Mouse (Mus musculus): Measurements from ENCODE around the gene Otc. TPM values are rescaled to one million over a fixed set of nuclear protein-coding genes. Genes with fewer than 3 reads are reported as not detected.

The Otc gene
- total and polyA plus RNA-seq, 3 experiments = not detected

GRCm38 (mm10) chrX:10330246-10330645 is 78.1 kb downstream of the Otc start:
- no peak overlapping the region for H3K4me3 ChIP-seq (ENCODE audit: control insufficient read depth in 1 of 2, insufficient read depth in 1 of 2, low read depth in 2 of 2, low read length in 2 of 2)
- H3K79me2 ChIP-seq (ENCODE audit: control insufficient read depth, insufficient read depth, low read length, poor library complexity) = no peaks in the 10 kb centered on the region
- TF ChIP-seq MXI1 (IDR thresholded peaks at IDR 0.05; ENCODE audit: low read depth, low read length) = no peak
- TF ChIP-seq MAX (IDR thresholded peaks at IDR 0.05; ENCODE audit: low read length) = no peak
- TF ChIP-seq KAT2A (conservative IDR thresholded peaks at IDR 0.05; ENCODE audit: low read depth, low read length) = no peak
- no peak for TF ChIP-seq USF2 (IDR thresholded peaks at IDR 0.05; ENCODE audit: borderline replicate concordance in 1 of 2, insufficient read depth in 1 of 2, low read depth in 1 of 2, low read length in 2 of 2)
- TF ChIP-seq MEF2A (IDR thresholded peaks at IDR 0.05; ENCODE audit: extremely low read depth, insufficient replicate concordance, low read depth, low read length, poor library complexity, severe bottlenecking) = no peak
- TF ChIP-seq MAZ (IDR thresholded peaks at IDR 0.05; ENCODE audit: low read depth, low read length) = no peak
- TF ChIP-seq GATA1 (IDR thresholded peaks at IDR 0.05; ENCODE audit: low read depth, low read length) = no peak
- TF ChIP-seq MAFK (IDR thresholded peaks at IDR 0.05; ENCODE audit: borderline replicate concordance, low read depth, low read length) = no peak
- TF ChIP-seq EP300 (IDR thresholded peaks at IDR 0.05; ENCODE audit: low read depth in 1 of 2, low read length in 2 of 2) = no peak
- TF ChIP-seq NELFE (IDR thresholded peaks at IDR 0.05; ENCODE audit: low read depth, low read length) = no peak
- no peak for TF ChIP-seq ZC3H11A (IDR thresholded peaks at IDR 0.05; ENCODE audit: low read depth, low read length)
- H3K9me3 ChIP-seq (replicated peaks; ENCODE audit: insufficient read depth, low read length) = no peaks in the 10 kb centered on the region
- H3K27ac ChIP-seq (ENCODE audit: control insufficient read depth, low read depth, low read length) = no peak overlapping the region
- no peaks in the 10 kb centered on the region for H3K4me1 ChIP-seq (ENCODE audit: control insufficient read depth in 1 of 2, insufficient read depth in 2 of 2, low read length in 2 of 2)
- no peaks in the 10 kb centered on the region for H3K36me3 ChIP-seq (ENCODE audit: control insufficient read depth in 1 of 2, insufficient read depth in 2 of 2, low read length in 2 of 2)
- no peak for DNase-seq (ENCODE audit: low read depth, low spot score)
- H3K9ac ChIP-seq (ENCODE audit: control insufficient read depth, low read depth, low read length, poor library complexity, severe bottlenecking) = no peak overlapping the region
- H3K27me3 ChIP-seq (ENCODE audit: control insufficient read depth in 1 of 2, insufficient read depth in 2 of 2, low read length in 2 of 2) = no peaks in the 10 kb centered on the region

DNA sequence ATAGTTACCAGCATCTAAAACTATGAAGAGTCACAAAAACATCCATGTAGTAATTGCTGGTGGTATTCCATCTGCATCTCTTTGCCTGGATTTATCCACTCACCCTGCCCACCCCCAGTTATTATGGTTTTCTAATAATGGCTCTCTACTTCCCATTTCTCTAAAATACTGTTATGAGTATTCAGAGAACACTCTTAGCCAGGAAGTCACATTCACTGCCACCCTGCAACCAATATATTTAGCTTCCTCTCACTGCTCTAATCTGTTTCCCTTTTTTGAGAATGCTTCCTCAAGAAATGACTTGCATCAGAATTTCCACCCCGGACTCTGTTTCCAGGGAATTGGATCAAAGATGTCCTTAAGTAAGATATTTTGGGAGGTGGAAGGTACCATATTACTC is 79.6 kb downstream of the Otc start:
- Histone ChIP-seq H3K36me3 (ENCODE audit: control insufficient read depth in 1 of 2, insufficient read depth in 2 of 2, low read length in 2 of 2) (no peaks in the 10 kb centered on the region), H3K27ac (ENCODE audit: control insufficient read depth, low read depth, low read length) (no peak overlapping the region), H3K27me3 (ENCODE audit: control insufficient read depth in 1 of 2, insufficient read depth in 2 of 2, low read length in 2 of 2) (no peaks in the 10 kb centered on the region), H3K79me2 (ENCODE audit: control insufficient read depth, insufficient read depth, low read length, poor library complexity) (no peaks in the 10 kb centered on the region), H3K9me3 (replicated peaks; ENCODE audit: insufficient read depth, low read length) (no peaks in the 10 kb centered on the region), H3K9ac (ENCODE audit: control insufficient read depth, low read depth, low read length, poor library complexity, severe bottlenecking) (no peak overlapping the region), H3K4me3 (ENCODE audit: control insufficient read depth in 1 of 2, insufficient read depth in 1 of 2, low read depth in 2 of 2, low read length in 2 of 2) (no peak overlapping the region), H3K4me1 (ENCODE audit: control insufficient read depth in 1 of 2, insufficient read depth in 2 of 2, low read length in 2 of 2) (no peaks in the 10 kb centered on the region)
- no peak for TF ChIP-seq TAL1 (IDR thresholded peaks at IDR 0.05; ENCODE audit: low read length)
- no peak for TF ChIP-seq RAD21 (IDR thresholded peaks at IDR 0.05; ENCODE audit: low read depth, low read length)
- TF ChIP-seq NELFE (IDR thresholded peaks at IDR 0.05; ENCODE audit: low read depth, low read length) = no peak
- TF ChIP-seq ELF1 (IDR thresholded peaks at IDR 0.05; ENCODE audit: low read depth, low read length) = no peak
- no peak for TF ChIP-seq POLR2AphosphoS2 (IDR thresholded peaks at IDR 0.05; ENCODE audit: low read length)
- DNase-seq (ENCODE audit: low read depth, low spot score) = no peak

GRCm38 (mm10) chrX:10336816-10337215 is 84.7 kb downstream of the Otc start:
- Histone ChIP-seq H3K36me3 (ENCODE audit: control insufficient read depth in 1 of 2, insufficient read depth in 2 of 2, low read length in 2 of 2) (no peaks in the 10 kb centered on the region), H3K79me2 (ENCODE audit: control insufficient read depth, insufficient read depth, low read length, poor library complexity) (no peaks in the 10 kb centered on the region), H3K27me3 (ENCODE audit: control insufficient read depth in 1 of 2, insufficient read depth in 2 of 2, low read length in 2 of 2) (no peaks in the 10 kb centered on the region), H3K9ac (ENCODE audit: control insufficient read depth, low read depth, low read length, poor library complexity, severe bottlenecking) (no peak overlapping the region), H3K4me1 (ENCODE audit: control insufficient read depth in 1 of 2, insufficient read depth in 2 of 2, low read length in 2 of 2) (no peaks in the 10 kb centered on the region), H3K9me3 (replicated peaks; ENCODE audit: insufficient read depth, low read length) (no peaks in the 10 kb centered on the region), H3K4me3 (ENCODE audit: control insufficient read depth in 1 of 2, insufficient read depth in 1 of 2, low read depth in 2 of 2, low read length in 2 of 2) (no peak overlapping the region), H3K27ac (ENCODE audit: control insufficient read depth, low read depth, low read length) (no peak overlapping the region)
- no peak for DNase-seq (ENCODE audit: low read depth, low spot score)
- TF ChIP-seq RAD21 (IDR thresholded peaks at IDR 0.05; ENCODE audit: low read depth, low read length) (no peak), MYC (IDR thresholded peaks at IDR 0.05; ENCODE audit: low read depth, low read length) (no peak), ELF1 (IDR thresholded peaks at IDR 0.05; ENCODE audit: low read depth, low read length) (no peak), HCFC1 (IDR thresholded peaks at IDR 0.05; ENCODE audit: low read depth, low read length) (no peak), GABPA (IDR thresholded peaks at IDR 0.05; ENCODE audit: low read depth, low read length) (no peak)
